Mouse (Mus musculus): ENCODE measurements around the gene Cyp3a41b. TPM values are rescaled to one million over a fixed set of nuclear protein-coding genes. Genes with fewer than 3 reads are reported as not detected.
"Not testable (repeated sequence)": the region's sequence is repeated elsewhere in the genome, so short reads cannot be mapped to it uniquely, and the experiment has no call there.

Cyp3a41b gene
- not detected in 2 replicates for polyA plus RNA-seq (2015; fragmentation: Nextera tagmentation; extraction: Ambion mirVana)

DNA sequence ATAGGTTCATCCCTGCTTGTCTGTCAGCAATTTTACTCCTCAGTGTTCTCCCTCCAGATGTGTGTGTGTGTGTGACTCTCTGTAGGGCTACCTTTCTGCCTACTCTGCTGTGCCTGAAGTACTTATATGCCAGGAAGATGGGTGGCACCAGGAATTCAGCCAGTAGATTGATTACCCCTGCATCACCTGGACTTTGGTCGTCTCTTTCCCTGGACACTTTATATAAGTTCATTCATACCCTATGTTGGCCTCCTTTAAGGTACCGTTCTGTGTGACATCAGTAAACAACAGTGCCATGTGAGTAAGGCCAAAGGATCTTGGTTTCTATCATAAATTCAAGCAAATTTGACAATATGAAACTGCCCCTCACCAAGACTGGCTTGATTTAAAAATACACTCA, at the start of gene Cyp3a41b:
Gene Cyp3a41b, minus strand, starts transcription at position 101 of the 400 bp plus-strand sequence.
- H3K27me3 ChIP-seq; H3K4me2 ChIP-seq (replicated peaks); H3K4me3 ChIP-seq (replicated peaks); H3K9ac ChIP-seq (replicated peaks); H3K4me1 ChIP-seq (replicated peaks); H3K36me3 ChIP-seq; H3K9me3 ChIP-seq; ATAC-seq; H3K27ac ChIP-seq: not testable (repeated sequence)
- 75% methylated on average over 1 of the region's 2 CpGs for WGBS

DNA sequence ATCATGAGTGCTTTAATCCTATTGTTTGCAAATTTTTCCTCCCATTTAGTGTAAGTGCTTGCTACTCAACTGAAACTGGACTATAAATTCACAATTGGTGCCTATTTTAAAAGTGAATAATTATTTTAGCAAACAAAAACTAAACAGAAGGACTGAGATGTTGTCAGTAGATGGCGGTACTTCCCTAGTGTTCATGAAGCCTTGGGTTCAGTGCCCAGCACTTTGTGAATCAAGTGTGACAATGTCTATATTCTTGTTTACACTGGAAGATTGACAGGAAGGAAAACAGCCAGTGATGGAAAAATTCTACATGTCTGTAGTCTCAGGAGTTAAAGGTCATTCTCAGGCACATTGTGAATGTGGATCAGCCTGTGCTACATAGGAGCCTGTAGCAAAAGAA, 47.8 kb upstream of the Cyp3a41b start:
- H3K9ac ChIP-seq (replicated peaks); H3K4me1 ChIP-seq (replicated peaks); H3K27me3 ChIP-seq; H3K4me3 ChIP-seq (replicated peaks); H3K4me2 ChIP-seq (replicated peaks); H3K36me3 ChIP-seq; ATAC-seq; H3K27ac ChIP-seq: not testable (repeated sequence)
- H3K9me3 ChIP-seq: peaks cover 63% of the 10 kb centered on the region
- 85% methylated on average over 1 of the region's 1 CpGs for WGBS

DNA sequence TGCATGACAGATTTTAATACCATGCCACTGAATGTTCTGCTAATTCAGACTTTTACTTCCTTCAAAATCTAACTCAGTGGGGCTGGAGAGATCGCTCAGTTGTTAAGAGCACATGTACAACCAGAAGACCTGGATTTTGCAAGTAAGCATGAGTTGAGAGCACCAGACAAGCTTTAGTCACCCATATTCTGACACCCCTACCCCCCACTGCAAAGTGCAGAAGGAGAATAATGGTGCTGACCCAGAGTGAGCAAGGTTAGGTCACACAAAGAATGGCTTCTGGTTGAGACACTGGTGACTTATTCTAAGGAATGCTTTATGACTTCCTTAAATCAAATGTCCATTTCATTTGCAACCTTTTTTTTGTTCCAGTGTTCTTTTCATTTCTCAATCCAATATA, 20.4 kb upstream of the Cyp3a41b start:
- not testable (repeated sequence) for H3K4me2 ChIP-seq (replicated peaks); H3K27ac ChIP-seq

DNA sequence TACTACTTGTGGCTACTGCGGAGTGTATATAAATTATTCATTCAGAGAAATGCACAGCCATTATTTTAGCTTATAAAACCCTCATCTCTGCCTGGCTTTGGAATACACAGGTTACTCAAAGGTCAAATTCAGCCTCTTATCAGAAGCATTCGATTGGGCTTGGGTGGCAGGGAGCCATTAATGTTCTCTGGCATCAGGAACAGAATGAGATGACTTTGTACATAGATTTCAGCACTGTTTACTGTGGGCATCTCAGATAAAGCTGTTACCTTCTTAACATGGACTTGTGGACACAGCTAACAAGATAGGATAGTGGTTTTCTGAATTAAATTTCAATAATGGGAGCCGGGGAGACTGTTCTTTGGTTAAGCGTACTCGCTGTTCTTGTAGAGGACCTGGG, 13.3 kb upstream of the Cyp3a41b start:
- not testable (repeated sequence) for H3K4me3 ChIP-seq (replicated peaks); H3K27me3 ChIP-seq; ATAC-seq; H3K4me1 ChIP-seq (replicated peaks); H3K27ac ChIP-seq; H3K4me2 ChIP-seq (replicated peaks); H3K36me3 ChIP-seq; H3K9ac ChIP-seq (replicated peaks)
- H3K9me3 ChIP-seq: peaks cover 18% of the 10 kb centered on the region; the same call in 1 of the 2 replicates
- WGBS: 79% methylated on average over 5 of the region's 5 CpGs

More for the DNA sequence above, 20.4 kb upstream of the Cyp3a41b start:
- ATAC-seq; H3K4me1 ChIP-seq (replicated peaks); H3K9ac ChIP-seq (replicated peaks); H3K36me3 ChIP-seq; H3K27me3 ChIP-seq; H3K4me3 ChIP-seq (replicated peaks): not testable (repeated sequence)
- H3K9me3 ChIP-seq: peaks cover 43% of the 10 kb centered on the region
- WGBS: 77% methylated on average over 1 of the region's 1 CpGs

DNA sequence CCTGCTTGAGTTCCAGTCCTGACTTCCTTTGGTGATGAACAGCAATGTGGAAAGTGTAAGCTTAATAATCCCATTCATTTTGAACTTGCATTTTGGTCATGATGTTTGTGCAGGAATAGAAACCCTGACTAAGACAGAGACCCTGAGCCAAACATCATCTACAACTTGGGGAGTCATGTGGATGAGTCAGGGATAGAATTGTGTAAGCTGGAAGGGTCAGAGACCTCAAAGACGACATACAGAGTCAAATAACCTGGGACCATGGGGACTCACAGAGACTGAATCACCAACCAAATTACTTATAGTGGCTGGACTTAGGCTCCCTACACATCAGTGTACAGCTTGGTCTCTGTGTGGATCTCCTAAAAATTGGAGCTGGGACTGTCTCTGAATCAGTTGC, 7.2 kb downstream of the Cyp3a41b start:
- H3K4me2 ChIP-seq (replicated peaks); H3K4me1 ChIP-seq (replicated peaks); H3K27ac ChIP-seq; H3K9ac ChIP-seq (replicated peaks); H3K4me3 ChIP-seq (replicated peaks); H3K9me3 ChIP-seq; H3K36me3 ChIP-seq; H3K27me3 ChIP-seq; ATAC-seq: not testable (repeated sequence)
- WGBS: 81% methylated on average over 1 of the region's 1 CpGs

DNA sequence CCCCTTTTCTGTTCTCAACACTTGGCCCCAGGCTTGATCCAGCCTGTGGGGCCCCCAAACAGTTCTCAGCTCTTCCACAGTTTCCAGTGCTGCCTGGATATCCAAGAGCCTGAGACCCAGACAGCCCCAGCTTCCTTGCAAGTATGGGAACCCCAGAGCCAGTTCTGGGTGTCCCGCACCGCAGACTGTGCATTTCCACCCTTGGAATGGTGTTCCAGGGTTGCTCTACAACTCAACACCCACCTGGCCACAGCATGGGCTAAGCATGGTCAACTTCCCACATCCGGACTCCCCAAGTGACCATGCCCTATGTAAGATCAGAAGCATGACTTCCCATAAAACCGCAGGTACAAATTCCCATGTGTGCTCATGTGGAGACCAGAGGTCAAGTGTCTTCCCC, 8.9 kb downstream of the Cyp3a41b start:
- not testable (repeated sequence) for H3K9ac ChIP-seq (replicated peaks); H3K4me2 ChIP-seq (replicated peaks); H3K27me3 ChIP-seq; H3K4me1 ChIP-seq (replicated peaks); ATAC-seq; H3K27ac ChIP-seq; H3K4me3 ChIP-seq (replicated peaks); H3K9me3 ChIP-seq; H3K36me3 ChIP-seq
- 84% methylated on average over 4 of the region's 4 CpGs for WGBS

DNA sequence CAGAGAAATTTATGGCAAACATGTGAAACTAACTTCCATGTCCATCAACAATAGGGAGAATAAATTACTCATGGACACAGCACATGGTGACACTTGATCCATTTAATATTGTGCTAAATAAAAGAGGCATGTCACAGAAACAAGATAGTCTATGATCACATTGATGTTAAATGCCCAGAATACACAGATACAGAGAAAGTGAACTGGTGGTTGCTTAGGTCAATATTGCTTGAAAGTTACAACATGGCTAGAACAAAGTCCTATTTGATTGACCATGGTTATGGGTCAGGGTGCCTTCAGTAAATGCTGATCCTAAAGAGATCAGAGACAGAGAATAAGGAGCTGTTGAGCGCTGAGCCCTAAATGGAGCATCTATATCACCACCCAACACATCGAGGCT, 12.6 kb downstream of the Cyp3a41b start:
- not testable (repeated sequence) for H3K4me2 ChIP-seq (replicated peaks); H3K27me3 ChIP-seq; H3K9me3 ChIP-seq; H3K9ac ChIP-seq (replicated peaks); ATAC-seq; H3K4me3 ChIP-seq (replicated peaks); H3K4me1 ChIP-seq (replicated peaks); H3K36me3 ChIP-seq; H3K27ac ChIP-seq
- WGBS: 76% methylated on average over 2 of the region's 2 CpGs

Other genes starting within 250 kb of the Cyp3a41b start
- not detected in 2 replicates for gene Cyp3a57, start 239.5 kb downstream of the Cyp3a41b start, polyA plus RNA-seq (2015; fragmentation: Nextera tagmentation; extraction: Ambion mirVana)
- not detected in 2 replicates for gene Cyp3a16, start 115.0 kb downstream of the Cyp3a41b start, polyA plus RNA-seq (2015; fragmentation: Nextera tagmentation; extraction: Ambion mirVana)
- gene Cyp3a41a, start 135.4 kb upstream of the Cyp3a41b start, polyA plus RNA-seq (2015; fragmentation: Nextera tagmentation; extraction: Ambion mirVana): not detected in 2 replicates
- not detected in 2 replicates for gene Cyp3a44, start 221.1 kb upstream of the Cyp3a41b start, polyA plus RNA-seq (2015; fragmentation: Nextera tagmentation; extraction: Ambion mirVana)

All from midbrain, embryonic 13.5 days (tissue).